Mouse (Mus musculus) brain, embryonic 14.5 days (tissue): ENCODE data around the gene Hist1h2ai. TPM values are rescaled to one million over a fixed set of nuclear protein-coding genes. Genes with fewer than 3 reads are reported as not detected.
A peak's percentile ranks its signal among the peaks of the same experiment; 100 is the strongest.

Experiments used
- DNase-seq: peaks from one replicate; pipeline ENCODE4 v3.0.0-alpha.2; 2011; ENCODE audit warnings: low read depth
- CTCF ChIP-seq: fragments of 200-500 bp; IDR thresholded peaks from 2 replicates; pipeline ENCODE4 v1.5.1; 2012; ENCODE audit warnings: inconsistent platforms, mild to moderate bottlenecking, moderate library complexity, borderline replicate concordance; ENCODE audit not compliant: insufficient read depth, insufficient read length; ENCODE audit errors: extremely low read depth
- POLR2A ChIP-seq: fragments of 200-500 bp; IDR thresholded peaks from 2 replicates; pipeline ENCODE4 v1.6.1; 2012; ENCODE audit warnings: mild to moderate bottlenecking, inconsistent platforms, borderline replicate concordance; ENCODE audit not compliant: poor library complexity, insufficient read depth, insufficient read length, severe bottlenecking; ENCODE audit errors: extremely low read depth
- polyA plus RNA-seq: library from polyadenylated mRNA; depleted of rRNA; stranded (reverse); fragments of >200 nt; gene quantifications from 2 replicates; pipeline ENCODE4 v1.2.3, GENCODE M21; 2012

Hist1h2ai gene
- polyA plus RNA-seq, 1 experiment: 24.3 TPM

- TF ChIP-seq POLR2A: peak; percentile 57; the same call in 1 of the 2 replicates
Observed at GRCm38 (mm10) chr13:21717397-21718357, 1.5 kb downstream of the Hist1h2ai start, which contains the start of gene Hist1h3h. TSS of gene Hist1h3h (plus strand) at chr13:21717659.

GRCm38 (mm10) chr13:21718381-21719080, 2.3 kb downstream of the Hist1h2ai start:
- TF ChIP-seq POLR2A (no peak), CTCF (no peak)
- DNase-seq: peak; percentile 30

More at GRCm38 (mm10) chr13:21717397-21718357, 1.5 kb downstream of the Hist1h2ai start, which contains the start of gene Hist1h3h:
- peak; percentile 98 for DNase-seq

GRCm38 (mm10) chr13:21721107-21721756, 5.0 kb downstream of the Hist1h2ai start:
- peak; percentile 53 for DNase-seq

- peak; percentile 52; the same call in 1 of the 2 replicates for TF ChIP-seq POLR2A
Observed at GRCm38 (mm10) chr13:21721757-21722372, 5.6 kb downstream of the Hist1h2ai start, which contains the start of gene Hist1h2bm. TSS of gene Hist1h2bm (plus strand) at chr13:21722044.

GRCm38 (mm10) chr13:21722373-21722925, 6.2 kb downstream of the Hist1h2ai start:
- DNase-seq: peak; percentile 70
- no peak for TF ChIP-seq CTCF
- 0 out of 2 replicates have a peak, but pooled peaks have one; percentile 5 for TF ChIP-seq POLR2A

More at GRCm38 (mm10) chr13:21721757-21722372, 5.6 kb downstream of the Hist1h2ai start, which contains the start of gene Hist1h2bm:
- DNase-seq: peak; percentile 98

GRCm38 (mm10) chr13:21722993-21723836, 7.0 kb downstream of the Hist1h2ai start:
- TF ChIP-seq POLR2A (no peak), CTCF (no peak)
- peak; percentile 26 for DNase-seq

GRCm38 (mm10) chr13:21727948-21728572, 11.8 kb downstream of the Hist1h2ai start:
- no peak for TF ChIP-seq POLR2A
- no peak for TF ChIP-seq CTCF
- DNase-seq: peak; percentile 83

GRCm38 (mm10) chr13:21729544-21729943, 13.3 kb downstream of the Hist1h2ai start:
- no peak for DNase-seq
- TF ChIP-seq CTCF (no peak), POLR2A (no peak)

GRCm38 (mm10) chr13:21733466-21733865, 17.2 kb downstream of the Hist1h2ai start:
- no peak for TF ChIP-seq CTCF
- no peak for TF ChIP-seq POLR2A
- no peak for DNase-seq
